ENCODE assay signal across 19 mouse cellular contexts in the genomic region with DNA sequence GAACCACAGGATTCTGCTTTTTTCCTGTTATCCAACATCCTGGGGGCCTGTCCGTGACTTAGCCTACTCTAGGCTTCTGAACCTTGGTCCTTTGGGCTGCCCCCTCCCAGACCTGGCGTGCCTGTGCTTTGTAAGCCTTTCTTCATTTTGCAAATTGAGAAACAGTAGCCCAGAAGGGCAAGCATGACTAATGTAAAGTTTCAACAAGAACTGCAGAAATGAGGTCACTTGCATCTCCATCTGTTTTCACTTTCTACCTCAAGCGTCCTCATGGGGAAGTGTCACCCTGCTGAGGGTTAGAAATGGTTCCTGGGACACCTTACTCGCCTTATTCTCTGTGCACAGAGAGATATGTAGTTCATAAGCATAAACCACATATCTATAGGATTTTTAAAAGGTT. TPM values are rescaled to one million over a fixed set of nuclear protein-coding genes. Genes with fewer than 3 reads are reported as not detected.
DNase-seq lines count a peak whose midpoint lies in the region; ATAC-seq and TF ChIP-seq lines count a peak whose summit lies in the region.
"Had no signal": no experiment of that assay in that cellular context is flagged by ENCODE, and none has a peak within 500 bp of the region (broad histone marks: within the 10 kb centered on the region; RNA-seq: fewer than 3 reads in every experiment).

No protein-coding gene starts in this region.

- no peak for TF ChIP-seq CTCF in gastrocnemius, adult 2 months (IDR thresholded peaks at IDR 0.05)

- peak; percentile 82 for DNase-seq in heart, adult 11 months
- no peak for DNase-seq in heart, postnatal 14 days
- DNase-seq in right cerebral cortex, adult 18-20 months: peak; percentile 10
- DNase-seq in right cerebral cortex, adult 2 months (ENCODE audit: low spot score in 2 of 2): no peak
- DNase-seq in brain, adult 2 months (ENCODE audit: low read depth, low spot score): peak; percentile 33
- DNase-seq in gastrocnemius, adult 2 months: no peak
- no peak for DNase-seq in limb, embryonic 10.5 days (ENCODE audit: low spot score)
- DNase-seq: cerebellum, adult 11 months; cerebellum, adult 8-10 months; cerebellum, postnatal 14 days; gastrocnemius, postnatal 36 days; heart, adult 2 months had no signal

- H3K9me3 ChIP-seq in limb, embryonic 10.5 days (replicated peaks): no peaks in the 10 kb centered on the region
- H3K9me3 ChIP-seq: embryonic facial prominence, embryonic 12.5 days; heart, embryonic 15.5 days; hindbrain, embryonic 15.5 days had no signal

- H3K4me3 ChIP-seq in gastrocnemius, adult 2 months: no peak overlapping the region
- no peak overlapping the region for H3K4me3 ChIP-seq in limb, embryonic 10.5 days
- H3K4me3 ChIP-seq: embryonic facial prominence, embryonic 12.5 days; heart, adult 2 months; heart, embryonic 15.5 days; hindbrain, embryonic 15.5 days had no signal

- ATAC-seq in megakaryocyte, adult 5-6 weeks (ENCODE audit: poor library complexity, severe bottlenecking): peak; percentile 49
- ATAC-seq: forebrain, embryonic 16.5 days; intestine, embryonic 16.5 days had no signal

- no peaks in the 10 kb centered on the region for H3K36me3 ChIP-seq in limb, embryonic 10.5 days
- H3K36me3 ChIP-seq: embryonic facial prominence, embryonic 12.5 days; G1E had no signal

- peaks cover 9% of the 10 kb centered on the region; the same call in 1 of the 2 replicates for H3K4me1 ChIP-seq in limb, embryonic 10.5 days
- H3K4me1 ChIP-seq: hindbrain, embryonic 15.5 days had no signal

- H3K27me3 ChIP-seq in limb, embryonic 10.5 days (ENCODE audit: low read depth, poor library complexity, severe bottlenecking): no peaks in the 10 kb centered on the region
- H3K27me3 ChIP-seq: embryonic facial prominence, embryonic 12.5 days; heart, embryonic 15.5 days; hindbrain, embryonic 15.5 days had no signal

- 75% methylated on average over 4 of the region's 4 CpGs for WGBS in limb, embryonic 10.5 days

- intact Hi-C loops in heart, postnatal 14 days (cut with DNase I): no loop called here
- intact Hi-C loops in gastrocnemius, adult 2 months (cut with DNase I): no loop called here

- H3K27ac ChIP-seq in gastrocnemius, adult 2 months: no peak overlapping the region
- H3K27ac ChIP-seq in limb, embryonic 10.5 days: no peak overlapping the region
- H3K27ac ChIP-seq: embryonic facial prominence, embryonic 12.5 days; heart, adult 2 months; heart, embryonic 15.5 days; hindbrain, embryonic 15.5 days had no signal

RNA-seq across cellular contexts. Expression of a gene that starts 27.3 kb away (rescaled TPM):
- total RNA-seq in heart, postnatal 14 days (2021): 1 to 10 TPM; 2.4 to 3.0 TPM
- 31.7 and 42.7 TPM in 2 replicates for total RNA-seq in megakaryocyte, adult 5-6 weeks (2015)
- total RNA-seq in megakaryocyte, adult 5-6 weeks (2017): 25.1 and 25.3 TPM in 2 replicates
- 1 to 10 TPM in 1 of 2 experiments, under 1 TPM in 1; 0.79 to 1.8 TPM for total RNA-seq in gastrocnemius, adult 2 months (2021)
- 0.85 and 0.98 TPM in 2 replicates for polyA plus RNA-seq in limb, embryonic 10.5 days (2016; fragmentation: Nextera tagmentation; extraction: Ambion mirVana)
- polyA plus RNA-seq: G1E had no signal

RNA-seq across cellular contexts. Expression of a gene that starts 27.8 kb away (rescaled TPM):
- total RNA-seq in heart, postnatal 14 days (2021): 10 to 100 TPM; 20.5 to 23.5 TPM
- not detected in 2 replicates for total RNA-seq in megakaryocyte, adult 5-6 weeks (2015)
- not detected in 2 replicates for total RNA-seq in megakaryocyte, adult 5-6 weeks (2017)
- total RNA-seq in gastrocnemius, adult 2 months (2021): 10 to 100 TPM in 1 of 2 experiments, 1 to 10 TPM in 1; 7.7 to 18.7 TPM
- polyA plus RNA-seq in limb, embryonic 10.5 days (2016; fragmentation: Nextera tagmentation; extraction: Ambion mirVana): 3.7 and 3.8 TPM in 2 replicates
- polyA plus RNA-seq: G1E had no signal

Comparison
In these comparisons a context has a peak if more than half of its experiments do, and no peak if none do; other contexts are left out.
1. DNase-seq: peak in heart, adult 11 months (single experiment), right cerebral cortex, adult 18-20 months (single experiment) and brain, adult 2 months (single experiment); none in heart, postnatal 14 days (0 of 2), right cerebral cortex, adult 2 months (0 of 2), gastrocnemius, adult 2 months (single experiment) and limb, embryonic 10.5 days (single experiment).
2. RNA of a gene that starts 27.3 kb away (total RNA-seq): 25.1 to 42.7 TPM in megakaryocyte, adult 5-6 weeks; 2.4 to 3.0 TPM in heart, postnatal 14 days and 0.79 to 1.8 TPM in gastrocnemius, adult 2 months; every median in the first group is over 4 times any median in the second.
3. RNA of a gene that starts 27.8 kb away (total RNA-seq): 20.5 to 23.5 TPM in heart, postnatal 14 days and 7.7 to 18.7 TPM in gastrocnemius, adult 2 months; not detected in megakaryocyte, adult 5-6 weeks; every median in the first group is over 4 times any median in the second.